Mouse (Mus musculus) spleen, postnatal 36 days (tissue): Measurements from ENCODE around the gene Pcnx4.
"Not testable (repeated sequence)": the region's sequence is repeated elsewhere in the genome, so short reads cannot be mapped to it uniquely, and the experiment has no call there.

ENCODE experiments used
- DNase-seq, 2 experiments: peaks; one replicate each; pipeline ENCODE4 v3.0.0; 2022; ENCODE audit warnings: low spot score in 2 of 2, mixed read lengths in 1 of 2

Gene Pcnx4

GRCm38 (mm10) chr12:72594001-72594400 is 57.8 kb downstream of the Pcnx4 start:
- no peak for DNase-seq

- not testable (repeated sequence) for DNase-seq
Observed at GRCm38 (mm10) chr12:72598731-72599130, 62.5 kb downstream of the Pcnx4 start.

GRCm38 (mm10) chr12:72612053-72612452 is 75.9 kb downstream of the Pcnx4 start:
- no peak for DNase-seq

- no peak for DNase-seq
Observed at GRCm38 (mm10) chr12:72620856-72621255, 84.7 kb downstream of the Pcnx4 start.

- no peak for DNase-seq
Observed at GRCm38 (mm10) chr12:72621441-72621840, 85.3 kb downstream of the Pcnx4 start.

GRCm38 (mm10) chr12:72622853-72623496 is 86.8 kb downstream of the Pcnx4 start:
- DNase-seq: no peak

- no peak for DNase-seq
Observed at GRCm38 (mm10) chr12:72628751-72629150, 92.6 kb downstream of the Pcnx4 start.
